Mouse (Mus musculus) 3T3-L1 (cell line): Measurements from ENCODE around the gene Fut8.
"Not testable (repeated sequence)": the region's sequence is repeated elsewhere in the genome, so short reads cannot be mapped to it uniquely, and the experiment has no call there.

Source experiments
- DNase-seq: peaks from one replicate; pipeline ENCODE4 v3.0.0-alpha.2; 2015; ENCODE audit warnings: low read depth, low spot score

The Fut8 gene

DNA sequence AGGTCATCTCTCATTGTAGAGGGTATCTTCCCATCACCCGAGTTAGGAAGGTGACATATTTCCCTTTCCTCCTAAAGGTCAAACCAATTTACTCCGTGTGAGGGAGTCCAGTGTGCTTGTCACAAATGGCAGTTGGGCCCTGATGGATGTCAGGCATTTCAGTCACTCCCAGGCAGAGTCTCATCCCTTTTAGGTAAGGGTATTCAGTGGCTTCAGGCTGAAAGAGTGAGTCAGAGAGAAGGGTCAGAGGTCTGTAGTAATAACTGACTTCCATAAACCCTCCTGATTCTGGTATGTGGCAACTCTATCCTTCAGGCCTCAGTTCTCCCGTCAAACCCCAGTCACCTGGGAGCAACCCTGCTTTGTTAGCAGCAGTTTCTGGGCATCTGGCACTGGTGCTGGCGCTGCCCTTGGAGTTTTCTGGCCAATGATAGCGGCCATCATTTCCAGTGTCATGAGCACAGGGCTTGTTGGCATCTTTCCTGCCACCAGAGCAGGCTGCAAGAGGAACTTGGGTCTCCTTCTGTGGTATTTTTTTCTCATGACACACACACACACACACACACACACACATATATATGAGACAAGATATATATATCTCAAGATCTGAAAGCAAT, 262.6 kb downstream of the Fut8 start:
- DNase-seq, result no peak

DNA sequence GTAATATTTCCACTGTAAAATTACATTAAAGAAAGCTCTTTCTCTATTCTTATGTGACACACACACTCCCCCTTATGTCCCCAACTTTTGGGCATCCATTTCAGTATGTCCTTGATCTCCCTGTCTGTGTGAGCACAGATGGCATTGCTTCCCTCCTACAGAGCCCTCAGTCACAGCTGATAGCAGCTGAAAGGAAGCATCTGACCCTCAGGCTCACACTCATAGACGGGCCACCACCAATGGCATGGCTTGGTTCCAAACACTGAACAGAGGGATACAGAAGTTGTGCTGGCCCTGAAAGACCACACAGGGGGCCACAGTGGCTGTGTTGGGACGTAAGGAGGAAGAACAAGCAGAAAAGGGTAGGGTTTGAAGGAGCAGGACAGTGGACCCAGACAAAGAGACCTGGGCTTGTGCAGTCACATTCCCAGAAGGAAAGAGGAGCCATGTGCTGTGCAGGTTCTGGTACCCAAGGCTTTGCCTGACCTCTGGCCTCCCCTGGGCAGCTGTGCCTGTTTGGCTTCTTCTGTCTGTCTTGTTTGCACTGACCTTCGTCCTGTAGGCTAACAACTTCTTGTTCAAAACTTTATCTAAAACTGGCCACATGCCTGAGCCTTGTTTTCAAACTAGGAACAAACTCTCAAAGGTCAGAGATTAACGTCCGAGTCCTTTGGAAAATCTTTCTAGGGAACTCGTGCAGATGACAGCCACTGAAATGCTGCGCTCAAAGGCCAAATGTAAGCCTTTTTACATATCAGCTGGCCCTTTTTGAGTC, 263.7 kb downstream of the Fut8 start:
- no peak for DNase-seq

DNA sequence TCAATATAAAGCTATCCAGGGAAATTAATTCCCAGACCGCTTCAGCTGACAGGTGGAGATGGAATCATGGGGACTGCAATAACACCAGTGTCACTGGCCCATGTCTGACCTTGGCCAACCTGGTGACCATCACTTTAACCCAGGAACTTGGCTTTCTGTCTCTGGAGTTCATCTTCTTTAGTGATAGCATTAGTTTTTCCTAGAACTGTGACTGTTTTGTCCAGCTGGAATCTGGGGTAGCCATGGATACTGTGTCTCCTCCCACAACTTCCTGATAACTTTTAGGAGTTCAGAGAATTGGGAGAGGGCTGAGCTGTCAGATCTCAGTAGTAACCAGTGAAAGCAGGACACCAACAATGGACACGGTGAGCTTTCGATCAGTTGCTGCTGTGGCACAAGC, 264.3 kb downstream of the Fut8 start:
- DNase-seq, result no peak

DNA sequence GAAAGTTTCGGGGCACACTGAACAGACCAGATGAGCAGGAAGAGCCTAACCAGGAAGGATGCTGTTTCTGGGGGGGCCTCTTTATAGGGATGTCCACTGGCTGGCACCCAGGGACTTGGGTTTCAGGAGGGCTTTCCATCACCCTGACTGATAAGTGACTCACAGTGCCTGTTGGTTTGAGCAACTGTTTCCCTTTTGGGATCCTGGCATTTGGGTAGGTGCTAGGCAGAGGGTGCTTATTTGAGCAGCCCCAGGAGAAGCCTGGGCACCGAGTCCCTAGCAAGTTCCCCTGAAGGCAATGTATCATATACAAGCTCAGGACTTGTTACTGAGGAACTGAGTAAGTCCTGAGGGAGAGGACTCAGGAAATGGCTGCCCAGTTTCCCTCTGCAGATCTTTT, 267.5 kb downstream of the Fut8 start:
- no peak for DNase-seq

DNA sequence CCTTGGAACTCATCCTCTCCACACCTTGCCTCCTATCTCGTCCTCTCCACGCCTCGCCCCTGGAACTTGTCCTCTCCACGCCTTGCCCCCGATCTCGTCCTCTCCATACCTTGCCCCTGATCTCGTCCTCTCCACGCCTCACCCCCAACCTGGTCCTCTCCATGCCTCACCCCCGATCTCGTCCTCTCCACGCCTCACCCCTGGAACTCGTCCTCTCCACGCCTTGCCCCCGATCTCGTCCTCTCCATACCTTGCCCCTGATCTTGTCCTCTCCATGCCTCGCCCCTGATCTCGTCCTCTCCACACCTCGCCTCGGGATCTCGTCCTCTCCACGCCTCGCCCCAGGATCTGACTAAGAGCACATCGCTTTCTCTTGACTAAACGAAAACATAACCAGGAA, 269.8 kb downstream of the Fut8 start:
- no peak for DNase-seq

DNA sequence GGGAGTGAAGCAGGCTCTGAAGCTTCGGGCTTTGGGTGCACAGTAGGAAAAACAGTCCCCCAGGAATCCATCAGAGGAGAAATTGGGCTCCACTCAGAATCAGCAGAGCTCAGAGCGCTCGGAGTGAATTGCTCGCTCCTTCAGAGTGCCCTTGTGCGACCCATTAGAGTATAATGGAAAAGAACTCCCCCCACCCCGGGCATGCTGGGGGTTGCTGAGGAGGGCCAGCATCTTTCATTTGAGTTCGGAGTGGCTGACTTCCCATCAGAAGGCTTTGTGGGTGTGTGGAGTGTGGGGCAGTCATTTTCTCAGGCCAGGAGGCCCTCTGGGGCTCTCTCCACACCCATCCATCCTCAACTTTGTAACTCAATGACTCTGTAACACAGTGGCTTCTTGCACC, 272.8 kb downstream of the Fut8 start:
- no peak for DNase-seq

DNA sequence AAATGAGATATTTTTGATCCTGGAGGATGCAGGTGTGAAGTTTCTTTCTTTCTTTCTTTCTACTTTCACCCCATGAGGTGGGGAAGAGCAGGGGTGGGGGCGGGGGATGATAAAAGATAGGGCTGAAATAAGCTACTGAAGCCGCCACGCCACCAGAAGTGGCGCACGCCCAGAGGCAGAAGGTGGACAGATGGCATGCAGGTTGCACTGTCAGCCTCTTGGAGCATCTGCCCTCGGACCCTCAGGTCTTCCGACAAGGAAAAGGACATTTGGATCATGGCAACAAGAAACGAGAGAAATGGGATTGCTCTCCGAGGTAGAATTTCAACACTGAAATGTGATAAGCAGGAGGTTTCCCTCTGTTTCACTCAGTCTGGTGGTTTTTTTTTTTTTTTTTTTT, 273.3 kb downstream of the Fut8 start:
- DNase-seq, result no peak

DNA sequence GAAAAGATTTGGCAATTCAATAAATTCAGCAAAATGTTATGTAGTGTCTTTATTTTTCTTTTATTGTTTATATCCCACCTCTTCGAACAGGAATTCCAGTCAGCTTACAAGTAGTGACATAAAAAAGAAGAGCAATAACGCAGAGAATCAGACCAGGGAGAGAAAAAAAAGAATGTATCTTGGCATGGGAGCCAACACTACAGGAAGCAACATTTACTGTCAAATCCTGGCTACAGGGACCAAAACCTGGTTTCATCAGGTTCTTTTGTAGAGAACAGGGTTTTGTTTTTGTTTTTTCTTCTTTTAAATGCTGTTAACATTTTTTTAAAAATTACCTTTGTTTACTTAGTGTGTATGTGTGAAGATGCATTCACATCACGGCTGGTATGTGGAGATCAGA, 273.7 kb downstream of the Fut8 start:
- no peak for DNase-seq

DNA sequence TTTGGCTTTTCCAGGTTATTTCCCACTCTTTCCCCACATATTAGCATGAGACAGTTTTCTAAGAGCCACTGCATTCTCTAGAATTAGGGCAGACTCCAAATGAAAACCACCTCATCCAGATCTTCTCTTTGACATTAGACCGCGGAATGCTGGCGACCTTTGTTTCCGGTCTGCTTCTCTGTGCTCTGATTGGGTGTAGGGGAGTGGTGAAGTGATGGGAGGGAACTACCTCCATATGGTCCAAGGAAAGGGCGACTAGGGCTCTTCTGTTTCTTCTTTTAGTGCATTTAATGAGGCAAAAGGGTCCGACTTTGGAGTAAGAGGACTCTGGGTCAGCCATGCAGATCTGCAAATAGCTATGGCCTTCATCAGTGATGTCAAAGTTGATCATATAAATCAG, 278.9 kb downstream of the Fut8 start:
- no peak for DNase-seq

DNA sequence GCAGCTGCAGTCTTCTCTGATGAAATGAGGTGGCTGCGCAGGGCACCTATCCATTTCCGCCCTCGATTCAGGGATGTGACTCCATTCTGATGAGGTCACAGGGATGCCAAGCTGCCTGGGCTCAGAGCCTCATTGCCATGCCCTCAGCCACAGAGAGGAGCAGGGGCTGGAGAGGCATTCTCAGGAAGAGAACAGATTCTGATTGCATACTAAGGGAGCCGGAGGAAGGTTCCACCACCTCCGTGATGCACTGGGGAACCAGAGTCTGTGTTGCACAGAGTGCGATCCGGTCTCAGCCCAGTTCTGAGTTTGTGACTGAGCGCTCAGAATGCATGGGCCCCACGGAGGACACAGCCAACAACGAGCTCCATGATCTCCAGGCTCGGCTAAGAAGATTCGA, 279.8 kb downstream of the Fut8 start:
- DNase-seq, result no peak

DNA sequence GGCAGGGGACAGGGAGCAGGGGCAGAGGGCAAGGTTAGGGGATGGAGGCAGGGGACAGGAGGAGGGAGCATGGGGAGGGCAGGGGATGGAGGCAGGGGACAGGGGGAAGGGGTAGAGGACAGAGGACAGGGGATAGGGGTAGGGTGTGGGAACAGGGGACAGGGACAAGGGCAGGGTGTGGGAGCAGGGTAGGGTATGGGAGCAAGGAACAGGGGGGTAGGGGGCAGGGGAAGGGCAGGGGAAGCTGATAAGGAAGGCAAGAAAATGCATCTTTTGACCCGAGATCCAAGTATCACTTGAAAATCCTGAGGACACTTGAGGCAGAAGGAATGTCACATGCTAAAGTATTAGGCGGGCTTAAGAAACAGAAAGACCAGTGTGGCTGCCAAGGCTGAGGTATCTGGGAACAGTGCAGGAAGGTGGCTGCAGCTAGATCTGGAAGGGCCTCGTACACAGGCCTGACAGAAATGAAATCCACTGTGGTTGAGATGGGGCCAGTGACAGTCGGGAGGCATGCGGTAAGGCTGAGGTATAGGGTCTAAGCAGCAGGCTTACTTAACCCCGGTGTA, 281.7 kb downstream of the Fut8 start:
- no peak for DNase-seq

DNA sequence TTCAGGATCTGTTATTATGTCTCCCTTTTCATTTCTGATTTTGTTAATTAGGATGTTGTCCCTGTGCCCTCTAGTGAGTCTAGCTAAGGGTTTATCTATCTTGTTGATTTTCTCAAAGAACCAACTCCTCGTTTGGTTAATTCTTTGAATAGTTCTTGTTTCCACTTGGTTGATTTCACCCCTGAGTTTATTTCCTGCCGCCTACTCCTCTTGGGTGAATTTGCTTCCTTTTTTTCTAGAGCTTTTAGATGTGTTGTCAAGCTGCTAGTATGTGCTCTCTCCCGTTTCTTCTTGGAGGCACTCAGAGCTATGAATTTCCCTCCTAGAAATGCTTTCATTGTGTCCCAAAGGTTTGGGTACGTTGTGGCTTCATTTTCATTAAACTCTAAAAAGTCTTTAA, 286.1 kb downstream of the Fut8 start:
- DNase-seq, result not testable (repeated sequence)
